Mouse (Mus musculus): ENCODE measurements around the gene Uqcrq. TPM values are rescaled to one million over a fixed set of nuclear protein-coding genes. Genes with fewer than 3 reads are reported as not detected.

The Uqcrq gene
- polyA plus RNA-seq, 1 experiment from 2014 or later = 1,425 TPM

DNA sequence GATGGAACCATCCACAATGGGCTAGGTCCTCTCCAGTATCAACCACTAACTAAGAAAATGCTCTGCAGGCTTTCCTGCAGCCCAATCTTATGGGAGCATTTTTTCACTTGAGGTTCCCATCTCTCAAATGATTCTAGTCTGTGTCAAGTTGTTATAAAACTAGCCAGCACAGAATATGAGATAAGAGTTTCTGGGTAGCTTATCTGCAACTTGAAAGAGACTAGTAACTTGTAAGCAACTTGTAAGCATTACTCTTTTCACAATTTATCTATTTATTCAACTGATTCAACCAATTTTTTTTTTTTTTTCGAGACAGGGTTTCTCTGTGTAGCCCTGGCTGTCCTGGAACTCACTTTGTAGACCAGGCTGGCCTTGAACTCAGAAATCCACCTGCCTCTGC is 27.0 kb downstream of the Uqcrq start:
- no peak overlapping the region for H3K27ac ChIP-seq (ENCODE audit: low read length)
- H3K9me3 ChIP-seq (replicated peaks; ENCODE audit: control insufficient read depth, low read length) = no peaks in the 10 kb centered on the region
- H3K4me1 ChIP-seq (ENCODE audit: control insufficient read depth, insufficient read depth, low read length) = no peaks in the 10 kb centered on the region
- ATAC-seq (replicated peaks; ENCODE audit: extremely low read depth, insufficient read depth, low FRiP score) = no peak
- H3K36me3 ChIP-seq (ENCODE audit: control insufficient read depth, insufficient read depth) = peaks cover 43% of the 10 kb centered on the region
- WGBS = 96% methylated on average over 1 of the region's 1 CpGs
- H3K27me3 ChIP-seq (ENCODE audit: control insufficient read depth, insufficient read depth, low read length) = no peaks in the 10 kb centered on the region
- H3K9ac ChIP-seq (ENCODE audit: low read length) = no peak overlapping the region
- H3K4me3 ChIP-seq (ENCODE audit: low read length) = no peak overlapping the region
- H3K4me2 ChIP-seq (ENCODE audit: low read depth, low read length) = no peak overlapping the region

DNA sequence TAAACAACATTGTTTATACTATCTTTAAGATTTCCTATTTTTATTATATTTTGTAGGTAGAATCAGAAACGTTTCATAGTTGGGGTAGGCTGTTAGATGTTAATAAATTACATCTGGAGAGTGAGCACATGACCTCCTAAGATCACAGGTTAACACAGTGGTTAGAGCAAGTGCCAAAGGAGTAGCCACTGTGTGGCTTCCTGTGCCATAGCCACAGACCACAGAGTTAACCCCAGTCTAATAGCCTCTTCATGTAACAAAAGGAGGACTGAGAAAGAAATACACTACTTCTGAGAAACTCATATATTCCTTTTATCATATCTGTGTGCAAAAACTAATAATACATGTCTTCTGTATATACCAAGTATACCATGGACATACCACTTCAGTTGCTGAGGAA is 36.8 kb downstream of the Uqcrq start:
- no peak overlapping the region for H3K4me3 ChIP-seq (ENCODE audit: low read length)
- H3K9me3 ChIP-seq (replicated peaks; ENCODE audit: control insufficient read depth, low read length) = no peaks in the 10 kb centered on the region
- H3K9ac ChIP-seq (ENCODE audit: low read length) = no peak overlapping the region
- H3K27ac ChIP-seq (ENCODE audit: low read length) = no peak overlapping the region
- H3K4me1 ChIP-seq (ENCODE audit: control insufficient read depth, insufficient read depth, low read length) = no peaks in the 10 kb centered on the region
- no peak for ATAC-seq (replicated peaks; ENCODE audit: extremely low read depth, insufficient read depth, low FRiP score)
- H3K27me3 ChIP-seq (ENCODE audit: control insufficient read depth, insufficient read depth, low read length) = no peaks in the 10 kb centered on the region
- no peak overlapping the region for H3K4me2 ChIP-seq (ENCODE audit: low read depth, low read length)
- H3K36me3 ChIP-seq (ENCODE audit: control insufficient read depth, insufficient read depth) = peaks cover 44% of the 10 kb centered on the region
- 83% methylated on average over 1 of the region's 1 CpGs for WGBS

DNA sequence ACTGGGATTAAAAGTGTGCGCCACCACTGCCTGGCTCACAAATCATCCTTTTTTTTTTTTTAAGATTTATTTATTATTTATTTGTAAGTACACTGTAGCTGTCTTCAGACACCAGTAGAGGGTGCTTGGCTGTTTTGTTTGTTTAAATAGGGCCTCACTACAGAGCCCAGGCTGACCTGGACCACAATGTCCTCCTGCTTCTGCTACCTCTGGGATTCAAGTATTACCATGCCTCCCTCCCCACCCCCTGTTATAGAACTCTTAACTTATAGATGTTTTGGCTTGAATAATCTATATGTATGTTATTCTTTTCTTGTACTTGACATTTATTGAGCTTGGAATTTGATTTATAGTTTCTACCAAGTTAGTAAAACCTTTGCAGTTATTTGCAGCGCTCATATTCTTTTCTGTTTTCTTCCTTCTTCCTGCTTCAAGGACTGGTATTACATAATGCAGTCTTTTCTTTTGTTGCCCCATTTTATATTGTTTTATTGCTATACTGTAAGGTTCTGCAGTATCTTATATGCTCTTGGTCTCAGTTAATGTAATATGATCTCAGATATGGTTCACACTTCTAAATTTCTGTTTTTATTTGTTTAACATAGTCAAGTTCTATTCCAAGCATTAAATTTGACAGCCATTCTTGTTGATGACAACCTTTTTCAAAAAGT is 46.7 kb downstream of the Uqcrq start:
- WGBS = 91% methylated on average over 2 of the region's 2 CpGs
- no peak for ATAC-seq (replicated peaks; ENCODE audit: extremely low read depth, insufficient read depth, low FRiP score)
- H3K4me2 ChIP-seq (ENCODE audit: low read depth, low read length) = no peak overlapping the region
- H3K36me3 ChIP-seq (ENCODE audit: control insufficient read depth, insufficient read depth) = 0 out of 2 replicates have a peak, but pooled peaks cover 9% of the 10 kb centered on the region
- H3K4me3 ChIP-seq (ENCODE audit: low read length) = no peak overlapping the region
- no peaks in the 10 kb centered on the region for H3K9me3 ChIP-seq (replicated peaks; ENCODE audit: control insufficient read depth, low read length)
- no peaks in the 10 kb centered on the region for H3K27me3 ChIP-seq (ENCODE audit: control insufficient read depth, insufficient read depth, low read length)
- H3K9ac ChIP-seq (ENCODE audit: low read length) = no peak overlapping the region
- H3K27ac ChIP-seq (ENCODE audit: low read length) = no peak overlapping the region
- no peaks in the 10 kb centered on the region for H3K4me1 ChIP-seq (ENCODE audit: control insufficient read depth, insufficient read depth, low read length)

DNA sequence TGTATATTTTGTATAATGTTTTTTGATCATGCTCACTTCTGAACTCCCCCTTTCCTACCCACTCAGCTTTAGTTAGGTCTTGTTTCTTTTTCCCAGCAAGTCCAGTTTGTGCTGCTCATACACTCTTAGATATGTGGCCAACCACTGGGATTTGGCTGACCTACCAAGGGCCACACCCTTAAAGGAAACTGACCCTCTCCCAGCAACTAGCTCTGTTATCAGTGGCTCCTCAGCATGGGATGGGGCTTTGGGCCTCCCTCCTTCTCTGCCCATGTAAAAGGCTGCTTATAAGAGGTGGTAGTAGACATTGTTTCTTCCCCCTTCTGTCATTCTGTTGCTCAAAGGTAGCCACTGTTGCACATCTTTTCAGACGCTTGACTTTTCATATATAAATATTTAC is 51.7 kb downstream of the Uqcrq start:
- no peaks in the 10 kb centered on the region for H3K27me3 ChIP-seq (ENCODE audit: control insufficient read depth, insufficient read depth, low read length)
- H3K9me3 ChIP-seq (replicated peaks; ENCODE audit: control insufficient read depth, low read length) = no peaks in the 10 kb centered on the region
- whole genome bisulfite sequencing = 77% methylated on average over 1 of the region's 1 CpGs
- no peak overlapping the region for H3K4me3 ChIP-seq (ENCODE audit: low read length)
- H3K36me3 ChIP-seq (ENCODE audit: control insufficient read depth, insufficient read depth) = peaks cover 19% of the 10 kb centered on the region
- H3K4me2 ChIP-seq (ENCODE audit: low read depth, low read length) = no peak overlapping the region
- H3K4me1 ChIP-seq (ENCODE audit: control insufficient read depth, insufficient read depth, low read length) = peaks cover 4% of the 10 kb centered on the region; the same call in 1 of the 2 replicates
- no peak; the same call in 1 of the 2 replicates for ATAC-seq (replicated peaks; ENCODE audit: extremely low read depth, insufficient read depth, low FRiP score)
- no peak overlapping the region for H3K9ac ChIP-seq (ENCODE audit: low read length)
- no peak overlapping the region for H3K27ac ChIP-seq (ENCODE audit: low read length)

Small RNA genes lying within 50 kb of the gene (microRNA-seq; reads per million reads assigned to microRNA genes)
- gene Mir6920 = not detected

Other genes with a start within 250 kb of the Uqcrq start
- gene Hspa4, start 130.4 kb downstream of the Uqcrq start, polyA plus RNA-seq (2015; fragmentation: Nextera tagmentation; extraction: Ambion mirVana) = 66.6 and 72.8 TPM in 2 replicates
- gene Zcchc10, start 106.2 kb downstream of the Uqcrq start, polyA plus RNA-seq (2015; fragmentation: Nextera tagmentation; extraction: Ambion mirVana) = 12.8 and 16.7 TPM in 2 replicates
- 23.0 and 31.7 TPM in 2 replicates for gene Aff4, start 80.0 kb downstream of the Uqcrq start, polyA plus RNA-seq (2015; fragmentation: Nextera tagmentation; extraction: Ambion mirVana)
- gene Leap2, start 7.7 kb downstream of the Uqcrq start, polyA plus RNA-seq (2015; fragmentation: Nextera tagmentation; extraction: Ambion mirVana) = 0.39 TPM in 1 of 2 replicates, not detected in the other
- gene Gdf9, start 192 bp upstream of the Uqcrq start, polyA plus RNA-seq (2015; fragmentation: Nextera tagmentation; extraction: Ambion mirVana) = 1.2 and 1.6 TPM in 2 replicates
- 0.06 and 0.09 TPM in 2 replicates for gene Gm10447, start 26.3 kb upstream of the Uqcrq start, polyA plus RNA-seq (2015; fragmentation: Nextera tagmentation; extraction: Ambion mirVana)
- 1.3 and 1.8 TPM in 2 replicates for gene Shroom1, start 26.4 kb upstream of the Uqcrq start, polyA plus RNA-seq (2015; fragmentation: Nextera tagmentation; extraction: Ambion mirVana)
- not detected in 2 replicates for gene Gm9837, start 39.6 kb upstream of the Uqcrq start, polyA plus RNA-seq (2015; fragmentation: Nextera tagmentation; extraction: Ambion mirVana)
- gene Gm9945, start 49.3 kb upstream of the Uqcrq start, polyA plus RNA-seq (2015; fragmentation: Nextera tagmentation; extraction: Ambion mirVana) = not detected in 2 replicates
- gene Sowaha, start 49.4 kb upstream of the Uqcrq start, polyA plus RNA-seq (2015; fragmentation: Nextera tagmentation; extraction: Ambion mirVana) = 0.17 and 0.18 TPM in 2 replicates
- gene Sept8, start 88.4 kb upstream of the Uqcrq start, polyA plus RNA-seq (2015; fragmentation: Nextera tagmentation; extraction: Ambion mirVana) = 22.9 and 23.3 TPM in 2 replicates
- 38.3 and 38.9 TPM in 2 replicates for gene Kif3a, start 136.5 kb upstream of the Uqcrq start, polyA plus RNA-seq (2015; fragmentation: Nextera tagmentation; extraction: Ambion mirVana)
- 0.51 and 1.1 TPM in 2 replicates for gene Il4, start 187.8 kb upstream of the Uqcrq start, polyA plus RNA-seq (2015; fragmentation: Nextera tagmentation; extraction: Ambion mirVana)
- gene Il13, start 203.9 kb upstream of the Uqcrq start, polyA plus RNA-seq (2015; fragmentation: Nextera tagmentation; extraction: Ambion mirVana) = 0.24 TPM in 1 of 2 replicates, not detected in the other